Comparison of ENCODE assay signal across 1 mouse cellular context in the genomic region with DNA sequence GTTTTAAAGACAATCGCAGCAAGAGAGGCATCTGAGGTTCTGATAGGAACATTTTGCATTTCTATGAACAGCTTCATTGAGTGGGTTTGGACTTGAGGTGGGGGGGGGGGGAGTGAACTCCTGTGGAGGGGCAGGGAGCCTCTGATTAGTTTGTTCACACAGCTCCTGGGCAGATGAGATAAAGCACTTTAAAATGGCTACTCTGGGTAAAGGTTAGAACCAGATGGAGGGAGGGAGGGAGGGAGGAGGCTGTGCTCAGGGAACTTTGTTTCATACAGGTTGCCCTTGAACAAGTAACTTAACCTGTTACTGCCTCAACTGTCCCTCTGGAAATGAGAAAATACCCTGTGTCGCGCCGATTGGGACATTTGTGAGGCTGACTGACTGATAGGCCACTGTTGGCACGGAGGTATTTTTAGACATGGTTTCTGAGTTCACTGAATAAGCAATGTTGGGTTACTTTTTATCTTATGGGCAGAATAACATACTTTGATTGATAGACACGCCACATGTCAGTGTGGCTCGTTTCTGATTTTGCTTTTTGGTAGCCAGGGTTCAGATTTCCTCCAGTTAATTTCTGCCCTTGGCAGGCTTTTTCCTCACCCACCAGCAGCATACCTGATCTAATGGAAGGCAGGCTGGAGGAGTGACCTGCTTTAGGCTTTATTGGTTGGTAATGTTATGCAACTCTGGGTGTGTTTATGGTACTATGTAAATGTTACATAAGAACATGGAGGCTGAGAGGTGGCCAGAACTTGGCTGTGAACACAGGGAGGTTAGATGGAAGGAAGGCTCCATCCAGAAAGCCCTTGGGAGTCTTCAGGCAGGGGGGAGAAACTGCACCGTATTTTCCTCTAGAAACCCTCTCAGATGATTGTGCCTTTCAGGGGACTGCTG.
TF ChIP-seq lines count a peak whose summit lies in the region.

No protein-coding gene starts in this region.

TF ChIP-seq in MEL, 35 proteins besides CTCF, POLR2A, EP300 and RAD21 (continued from another document):
- TF ChIP-seq SIN3A (IDR thresholded peaks at IDR 0.05; ENCODE audit: low read length): peak; percentile 52; the same call in 1 of the 2 replicates
- TF ChIP-seq MEF2A (IDR thresholded peaks at IDR 0.05; ENCODE audit: extremely low read depth, insufficient replicate concordance, low read depth, low read length, poor library complexity, severe bottlenecking): peak; percentile 66; the same call in 1 of the 2 replicates
- TF ChIP-seq UBTF (IDR thresholded peaks at IDR 0.05; ENCODE audit: borderline replicate concordance, insufficient read depth, low read depth, low read length): no peak
